Mouse (Mus musculus) erythroblast, embryonic 14.5 days (primary cell): ENCODE measurements at regions not wholly inside any gene's neighbourhood (a gene's known extent, or its start where the extent isn't known, plus 50 kb on each side); places are given as distances from the start of the nearest gene placed in this dataset.

ENCODE experiments used
- H3K27me3 ChIP-seq: 2 replicates; pipeline ENCODE4 v1.6.1; 2012; ENCODE audit warnings: inconsistent platforms; ENCODE audit not compliant: control insufficient read depth
- H3K36me3 ChIP-seq: 2 replicates; pipeline ENCODE4 v1.6.1; 2012; ENCODE audit warnings: mild to moderate bottlenecking, inconsistent platforms; ENCODE audit not compliant: control insufficient read depth
- H3K4me1 ChIP-seq: 2 replicates; pipeline ENCODE4 v1.6.1; 2012; ENCODE audit warnings: inconsistent platforms; ENCODE audit not compliant: control insufficient read depth
- H3K4me3 ChIP-seq: replicated peaks from 2 replicates; pipeline ENCODE3; 2012; ENCODE audit warnings: moderate library complexity, mild to moderate bottlenecking, inconsistent platforms
- H3K9me3 ChIP-seq: 2 replicates; pipeline ENCODE4 v1.6.1; 2012; ENCODE audit warnings: low read length, inconsistent platforms, mixed read lengths; ENCODE audit not compliant: control insufficient read depth
- GATA1 ChIP-seq: IDR thresholded peaks from 2 replicates; pipeline ENCODE4 v1.6.1; 2012; ENCODE audit warnings: low read length, inconsistent platforms, mixed read lengths
- TAL1 ChIP-seq: IDR thresholded peaks from 3 replicates; pipeline ENCODE4 v1.6.1; 2012; ENCODE audit warnings: low read length, inconsistent platforms, mixed read lengths

- TF ChIP-seq GATA1, result no peak
- no peak for TF ChIP-seq TAL1
- H3K4me1 ChIP-seq, result no peaks in the 10 kb centered on the region
- no peaks in the 10 kb centered on the region for H3K36me3 ChIP-seq
- no peak overlapping the region for H3K4me3 ChIP-seq
- no peaks in the 10 kb centered on the region; the same call in 1 of the 2 replicates for H3K9me3 ChIP-seq
- H3K27me3 ChIP-seq, result no peaks in the 10 kb centered on the region
These were observed 249.7 kb downstream of the Btg1 start for GRCm38 (mm10) chr10:96866468-96866867.

- Histone ChIP-seq H3K36me3 (no peaks in the 10 kb centered on the region), H3K4me1 (no peaks in the 10 kb centered on the region), H3K9me3 (no peaks in the 10 kb centered on the region; the same call in 1 of the 2 replicates), H3K4me3 (no peak overlapping the region), H3K27me3 (no peaks in the 10 kb centered on the region)
- TF ChIP-seq GATA1 (no peak), TAL1 (no peak)
These were observed 254.9 kb downstream of the Btg1 start for GRCm38 (mm10) chr10:96871559-96872160.

GRCm38 (mm10) chr10:96874646-96875045 lies 257.8 kb downstream of the Btg1 start:
- Histone ChIP-seq H3K9me3 (no peaks in the 10 kb centered on the region; the same call in 1 of the 2 replicates), H3K4me3 (no peak overlapping the region), H3K36me3 (no peaks in the 10 kb centered on the region), H3K27me3 (no peaks in the 10 kb centered on the region), H3K4me1 (no peaks in the 10 kb centered on the region)
- TF ChIP-seq TAL1 (no peak), GATA1 (no peak)

GRCm38 (mm10) chr10:96875676-96876075 lies 258.9 kb downstream of the Btg1 start:
- no peak for TF ChIP-seq GATA1
- no peak for TF ChIP-seq TAL1
- Histone ChIP-seq H3K4me3 (no peak overlapping the region), H3K9me3 (no peaks in the 10 kb centered on the region; the same call in 1 of the 2 replicates), H3K36me3 (no peaks in the 10 kb centered on the region), H3K27me3 (no peaks in the 10 kb centered on the region), H3K4me1 (no peaks in the 10 kb centered on the region)

GRCm38 (mm10) chr10:96879425-96879824 lies 262.6 kb downstream of the Btg1 start:
- Histone ChIP-seq H3K4me1 (no peaks in the 10 kb centered on the region), H3K27me3 (no peaks in the 10 kb centered on the region), H3K36me3 (no peaks in the 10 kb centered on the region), H3K4me3 (no peak overlapping the region), H3K9me3 (no peaks in the 10 kb centered on the region; the same call in 1 of the 2 replicates)
- TF ChIP-seq GATA1, result no peak
- no peak for TF ChIP-seq TAL1

GRCm38 (mm10) chr10:96880771-96881170 lies 264.0 kb downstream of the Btg1 start:
- TF ChIP-seq GATA1 (no peak), TAL1 (no peak)
- Histone ChIP-seq H3K4me3 (no peak overlapping the region), H3K4me1 (no peaks in the 10 kb centered on the region), H3K9me3 (no peaks in the 10 kb centered on the region; the same call in 1 of the 2 replicates), H3K36me3 (no peaks in the 10 kb centered on the region), H3K27me3 (no peaks in the 10 kb centered on the region)

- H3K4me1 ChIP-seq, result no peaks in the 10 kb centered on the region
- no peak for TF ChIP-seq GATA1
- no peak for TF ChIP-seq TAL1
- no peak overlapping the region for H3K4me3 ChIP-seq
- no peaks in the 10 kb centered on the region; the same call in 1 of the 2 replicates for H3K9me3 ChIP-seq
- no peaks in the 10 kb centered on the region for H3K36me3 ChIP-seq
- H3K27me3 ChIP-seq, result no peaks in the 10 kb centered on the region
These were observed 264.4 kb downstream of the Btg1 start for GRCm38 (mm10) chr10:96881212-96881611.

- H3K9me3 ChIP-seq, result no peaks in the 10 kb centered on the region; the same call in 1 of the 2 replicates
- H3K27me3 ChIP-seq, result no peaks in the 10 kb centered on the region
- H3K4me1 ChIP-seq, result no peaks in the 10 kb centered on the region
- no peaks in the 10 kb centered on the region for H3K36me3 ChIP-seq
- H3K4me3 ChIP-seq, result no peak overlapping the region
- TF ChIP-seq TAL1 (no peak), GATA1 (no peak)
These were observed 264.9 kb downstream of the Btg1 start for GRCm38 (mm10) chr10:96881660-96882059.

GRCm38 (mm10) chr10:96901150-96901549 lies 284.3 kb downstream of the Btg1 start:
- no peaks in the 10 kb centered on the region for H3K4me1 ChIP-seq
- H3K27me3 ChIP-seq, result no peaks in the 10 kb centered on the region
- H3K9me3 ChIP-seq, result peaks cover 2% of the 10 kb centered on the region; the same call in 1 of the 2 replicates
- H3K4me3 ChIP-seq, result no peak overlapping the region
- no peaks in the 10 kb centered on the region for H3K36me3 ChIP-seq
- TF ChIP-seq TAL1 (no peak), GATA1 (no peak)
